Mouse (Mus musculus) ZHBTc4 (cell line): ENCODE data around the gene Eif2ak1.

Experiments
- DNase-seq: peaks from one replicate; pipeline ENCODE4 v3.0.0-alpha.2; 2011; ENCODE audit warnings: low read depth, low spot score

The Eif2ak1 gene

DNA sequence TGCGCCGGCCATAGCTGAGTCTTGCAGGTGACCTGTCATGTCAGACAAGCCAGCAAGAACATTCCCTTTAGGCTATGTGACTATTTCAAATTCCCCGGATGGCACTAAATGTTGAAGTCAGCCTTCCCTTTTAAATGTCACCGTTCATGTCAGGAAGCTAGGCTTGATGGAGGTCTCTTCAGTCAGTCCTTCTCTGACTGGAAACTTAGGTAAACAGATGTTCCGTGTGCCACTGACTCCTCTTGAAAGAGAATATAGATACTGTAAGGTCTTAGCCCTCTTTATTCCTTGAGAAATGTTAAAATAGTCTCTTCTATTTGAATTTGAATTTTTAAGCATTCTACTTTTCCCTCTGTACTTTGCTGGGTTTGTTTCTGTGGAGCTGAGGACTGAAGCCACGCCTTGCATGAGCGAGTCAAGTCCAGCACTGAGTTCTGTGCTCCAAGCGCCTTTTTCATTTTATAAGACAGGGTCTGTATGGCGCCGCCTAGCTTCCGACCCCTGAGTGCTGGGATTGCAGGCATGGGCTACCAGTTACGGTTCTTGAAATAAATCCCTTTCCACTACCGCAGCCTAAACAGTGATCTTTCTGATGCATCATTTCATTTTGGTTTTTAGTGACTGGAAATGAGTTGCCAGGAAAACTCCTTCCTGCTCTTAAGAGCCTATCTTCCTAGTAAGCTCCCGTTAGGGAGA, 80.2 kb downstream of the Eif2ak1 start, which contains the start of gene Ankrd61:
Gene Ankrd61 (minus strand): TSS at position 51 of the 696 bp plus-strand sequence.
- peak; percentile 38 for DNase-seq

DNA sequence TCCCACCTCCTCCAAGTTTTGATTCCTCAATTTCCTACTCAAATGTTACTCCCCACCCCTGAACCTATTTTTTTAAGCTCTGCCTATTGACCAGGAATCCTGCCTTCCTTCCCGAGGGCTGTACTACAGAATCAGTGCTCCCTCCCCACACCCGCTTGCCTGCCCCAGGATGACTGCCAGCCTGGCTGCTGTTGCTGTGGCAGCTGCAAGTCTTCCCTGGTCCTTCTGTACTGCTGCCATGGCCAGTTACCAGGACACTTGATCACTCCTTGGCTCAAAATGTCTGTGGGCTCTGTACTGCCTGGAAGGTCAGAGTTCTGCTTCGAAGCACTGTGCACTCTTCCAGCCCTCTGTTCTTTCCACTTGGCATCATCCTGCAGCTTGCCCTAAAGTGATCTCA, 84.5 kb downstream of the Eif2ak1 start:
- no peak for DNase-seq

DNA sequence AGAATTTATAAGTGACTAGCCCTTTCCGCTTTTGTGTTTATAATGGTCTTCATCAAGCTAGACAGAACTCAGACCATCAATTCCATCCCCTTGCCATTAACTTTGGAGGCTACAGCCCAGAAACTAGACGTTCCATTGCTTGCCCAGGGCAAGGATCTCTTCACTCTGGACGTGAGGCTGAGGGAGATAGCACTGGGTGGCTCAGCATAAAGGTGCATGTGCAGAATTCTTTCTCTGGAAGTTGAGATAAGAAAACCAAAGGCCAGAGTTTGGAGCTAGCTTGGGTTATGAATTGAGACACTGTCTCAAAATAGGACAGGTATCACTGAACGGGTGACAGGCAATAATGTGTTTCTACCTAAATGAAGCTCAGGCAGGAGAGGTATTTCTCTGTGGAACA, 86.2 kb downstream of the Eif2ak1 start:
- no peak for DNase-seq

DNA sequence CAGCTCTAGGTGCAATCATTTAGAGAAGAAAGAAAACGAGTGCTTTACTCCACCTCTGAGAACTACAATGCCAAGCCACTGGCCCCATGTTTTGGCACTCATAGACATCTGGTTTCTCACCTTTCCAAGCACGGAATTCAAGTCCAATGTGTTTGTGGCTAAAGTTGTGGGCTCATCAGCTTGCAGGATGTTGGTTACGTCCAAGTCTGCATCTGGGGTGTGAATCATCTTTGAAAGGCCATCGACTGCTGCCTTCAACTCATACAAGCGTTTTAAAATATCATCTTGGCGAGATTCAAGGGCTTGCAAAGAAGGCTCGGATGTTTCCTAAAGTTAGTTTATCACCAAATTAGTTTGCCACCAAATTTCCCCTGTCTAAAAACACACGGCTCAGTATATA, 88.8 kb downstream of the Eif2ak1 start:
- DNase-seq: no peak

DNA sequence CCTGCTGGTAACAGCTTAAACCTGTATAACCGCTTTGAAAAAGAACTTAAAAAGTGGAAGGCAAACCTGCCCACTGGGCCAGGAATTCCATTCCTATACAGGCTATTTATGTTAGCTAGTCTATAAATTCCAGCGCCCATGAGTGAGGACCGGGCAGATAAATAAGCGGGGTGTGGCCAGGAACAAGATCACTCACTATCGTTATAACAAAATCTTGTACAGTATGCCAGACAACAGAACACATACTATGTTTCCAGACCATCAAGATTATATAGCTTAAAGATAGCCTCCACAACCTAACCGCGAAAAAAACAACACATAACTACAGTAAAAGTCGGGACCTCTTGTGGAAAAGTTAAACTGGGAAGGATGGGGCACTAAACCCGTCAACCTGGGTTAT, 91.3 kb downstream of the Eif2ak1 start:
- no peak for DNase-seq

DNA sequence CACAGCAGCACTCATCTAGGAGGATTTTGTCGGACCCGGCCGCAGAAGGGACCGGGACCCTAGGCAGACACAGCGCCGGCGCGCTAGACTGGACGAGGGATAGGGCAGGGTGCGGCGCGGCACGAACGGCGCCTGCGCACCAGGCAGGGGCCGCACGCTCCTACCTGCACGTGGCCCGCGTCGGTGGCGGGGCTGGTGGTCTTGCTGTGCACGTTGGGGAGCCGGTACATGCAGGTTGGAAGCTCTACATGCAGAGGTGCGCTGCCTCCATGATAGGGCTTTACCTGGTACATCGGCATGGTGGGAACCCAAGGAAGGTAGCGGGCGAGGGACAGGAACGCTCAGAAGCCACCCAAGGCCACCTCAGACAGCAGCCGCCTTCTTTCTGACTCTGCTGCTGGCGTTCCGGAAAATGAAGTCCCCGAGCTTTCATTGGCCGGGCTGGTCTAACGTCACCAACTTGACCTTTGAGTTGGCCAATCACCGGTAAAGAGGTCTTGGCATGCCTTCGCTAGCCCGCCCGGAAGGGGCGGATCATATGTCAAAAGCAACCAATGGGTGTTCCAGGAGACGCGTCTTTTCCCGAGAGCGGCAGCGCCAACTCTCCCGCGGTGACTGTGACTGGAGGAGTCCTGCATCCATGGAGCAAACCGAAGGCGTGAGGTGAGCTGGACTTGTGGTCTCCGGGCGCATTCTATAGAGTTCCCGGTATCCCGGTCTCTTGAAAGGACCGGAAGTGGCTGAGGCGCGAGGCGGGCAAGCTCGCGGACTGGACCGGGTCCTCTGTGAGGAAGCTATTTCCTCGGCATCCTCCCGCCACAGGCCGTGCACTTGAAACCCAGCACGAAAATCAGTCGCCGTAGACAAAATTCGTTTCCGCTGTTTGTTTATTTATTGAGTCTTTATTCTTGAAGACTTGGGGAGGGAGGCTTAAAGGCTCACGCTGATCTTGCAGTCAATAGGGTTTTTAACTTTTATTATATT, 92.1 kb downstream of the Eif2ak1 start, which contains the start of the genes Aimp2 and Pms2:
Gene Aimp2 (minus strand): TSS at position 431 of the 984 bp plus-strand sequence.
Gene Pms2 (plus strand): TSS at position 548 of the 984 bp plus-strand sequence.
- peak; percentile 99 for DNase-seq

DNA sequence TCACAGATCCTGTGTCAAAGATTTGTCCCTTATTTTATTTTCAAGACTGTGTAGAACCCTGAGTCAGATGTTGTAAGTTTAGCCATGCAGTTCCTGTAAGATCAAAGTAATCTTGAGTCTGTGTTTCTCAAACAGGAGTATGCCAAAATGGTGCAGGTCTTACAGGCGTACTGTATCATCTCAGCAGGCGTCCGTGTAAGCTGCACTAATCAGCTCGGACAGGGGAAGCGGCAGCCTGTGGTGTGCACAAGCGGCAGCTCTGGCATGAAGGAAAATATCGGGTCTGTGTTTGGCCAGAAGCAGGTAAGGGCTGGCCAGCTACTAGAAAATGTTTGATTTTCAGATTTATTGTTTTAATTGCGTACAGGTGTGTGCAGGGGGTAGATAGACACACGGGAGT, 98.6 kb downstream of the Eif2ak1 start:
- DNase-seq: no peak

DNA sequence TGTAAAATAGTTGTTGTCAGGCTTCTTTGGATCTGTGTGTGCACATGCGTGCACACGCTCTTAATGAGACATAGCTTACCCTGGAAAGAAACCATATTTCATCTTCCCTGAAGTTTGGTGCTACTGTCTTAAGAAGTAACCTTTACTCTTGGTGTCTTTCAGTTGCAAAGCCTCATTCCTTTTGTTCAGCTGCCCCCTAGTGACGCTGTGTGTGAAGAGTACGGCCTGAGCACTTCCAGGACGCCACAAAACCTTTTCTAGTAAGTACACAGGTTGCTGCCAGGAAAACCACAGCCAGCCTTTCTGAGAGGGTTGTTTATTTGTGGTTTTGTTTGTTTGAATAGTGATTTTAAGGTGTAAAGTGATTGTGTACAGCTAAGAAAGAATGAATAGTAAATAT, 99.8 kb downstream of the Eif2ak1 start:
- peak; percentile 73 for DNase-seq

DNA sequence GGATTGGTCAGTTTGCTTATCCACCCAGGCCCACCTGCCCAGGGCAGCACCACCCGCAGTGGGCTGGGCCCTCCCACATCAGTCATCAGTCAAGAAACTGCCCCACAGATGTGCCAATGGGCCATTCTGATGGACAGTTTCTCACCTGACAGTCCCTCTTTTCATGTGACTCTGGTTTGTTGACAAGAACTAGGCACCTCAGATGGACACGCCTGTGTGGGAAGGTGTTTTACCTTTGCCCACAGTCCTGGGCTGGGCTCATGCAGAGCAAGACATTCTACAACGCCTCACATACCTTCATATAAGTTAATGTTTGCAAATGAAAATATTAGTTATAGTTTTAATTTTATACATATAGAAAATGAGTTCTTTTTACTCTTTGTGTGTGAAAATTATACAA, 100.5 kb downstream of the Eif2ak1 start:
- no peak for DNase-seq

DNA sequence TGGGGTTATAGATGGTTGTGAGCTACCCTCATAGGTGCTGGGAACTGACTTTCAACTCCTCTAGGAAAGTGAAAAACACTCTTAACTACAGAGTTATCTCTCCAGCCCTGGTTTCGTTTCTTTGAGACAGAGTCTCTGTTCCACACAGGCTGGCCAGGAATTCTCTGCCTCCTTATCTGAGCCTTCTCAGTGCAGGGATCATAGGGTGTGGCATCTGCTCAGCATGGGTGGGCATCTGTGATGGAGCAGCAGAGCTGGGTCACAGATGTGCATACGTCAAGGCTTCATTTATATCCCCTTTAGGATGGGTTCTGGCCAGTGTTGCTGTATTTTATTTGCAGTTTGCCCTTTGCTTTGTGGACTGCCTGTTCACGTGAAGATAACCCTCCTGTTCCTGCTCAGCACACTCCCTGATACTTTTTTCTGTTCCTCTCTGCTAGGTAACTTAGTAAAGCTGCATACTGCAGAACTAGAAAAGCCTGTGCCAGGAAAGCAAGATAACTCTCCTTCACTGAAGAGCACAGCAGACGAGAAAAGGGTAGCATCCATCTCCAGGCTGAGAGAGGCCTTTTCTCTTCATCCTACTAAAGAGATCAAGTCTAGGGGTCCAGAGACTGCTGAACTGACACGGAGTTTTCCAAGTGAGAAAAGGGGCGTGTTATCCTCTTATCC, 107.3 kb downstream of the Eif2ak1 start:
- no peak for DNase-seq

DNA sequence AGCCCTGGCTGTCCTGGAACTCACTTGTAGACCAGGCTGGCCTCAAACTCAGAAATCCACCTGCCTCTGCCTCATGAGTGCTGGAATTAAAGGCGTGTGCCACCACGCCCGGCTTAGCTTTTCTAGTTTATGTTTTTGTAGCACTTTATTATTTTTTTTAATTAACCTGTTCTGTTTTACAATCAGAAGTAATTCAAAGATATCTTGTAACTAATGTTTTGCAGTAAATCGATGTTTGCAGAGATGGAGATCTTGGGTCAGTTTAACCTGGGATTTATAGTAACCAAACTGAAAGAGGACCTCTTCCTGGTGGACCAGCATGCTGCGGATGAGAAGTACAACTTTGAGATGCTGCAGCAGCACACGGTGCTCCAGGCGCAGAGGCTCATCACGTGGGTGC, 110.3 kb downstream of the Eif2ak1 start, which contains the start of gene Gm42421:
Gene Gm42421 (plus strand): TSS at position 301 of the 400 bp plus-strand sequence.
- no peak for DNase-seq

DNA sequence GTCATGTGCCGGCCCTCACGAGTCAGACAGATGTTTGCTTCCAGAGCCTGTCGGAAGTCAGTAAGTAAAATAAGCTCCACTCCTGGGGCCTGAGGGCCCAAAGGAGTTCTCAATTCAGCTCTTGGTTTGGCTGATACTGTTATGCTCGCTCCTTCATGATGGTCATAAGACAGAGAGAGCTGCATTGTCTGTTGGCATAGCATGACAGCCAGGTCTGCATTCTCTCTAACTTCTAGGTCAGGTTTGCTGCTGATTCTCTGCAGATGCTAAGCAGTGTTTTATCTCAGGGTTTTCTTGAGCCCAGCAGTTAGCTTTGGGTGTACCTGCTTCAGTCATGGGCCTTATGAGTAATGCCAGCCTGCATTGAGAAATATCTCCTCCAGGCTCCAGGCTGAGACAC, 111.7 kb downstream of the Eif2ak1 start:
- DNase-seq: no peak

DNA sequence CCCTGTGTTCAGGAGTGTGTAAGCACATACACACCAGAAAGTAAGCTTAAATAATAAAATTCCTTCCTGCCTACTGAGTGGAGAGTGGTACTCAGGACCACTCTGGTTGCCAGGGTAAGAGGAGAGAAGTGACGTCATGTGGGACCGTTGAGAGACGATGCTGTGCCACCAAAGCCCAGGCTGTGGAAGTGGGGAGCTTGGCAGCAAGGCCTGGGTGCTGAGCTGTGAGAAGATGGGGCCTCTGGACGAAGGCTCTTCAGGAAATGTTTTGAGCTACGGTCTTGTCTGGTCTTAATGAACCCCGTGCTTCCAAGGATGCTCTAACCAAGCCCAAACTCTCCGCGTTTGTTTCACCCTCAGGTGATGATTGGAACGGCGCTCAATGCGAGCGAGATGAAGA, 113.1 kb downstream of the Eif2ak1 start:
- no peak for DNase-seq

DNA sequence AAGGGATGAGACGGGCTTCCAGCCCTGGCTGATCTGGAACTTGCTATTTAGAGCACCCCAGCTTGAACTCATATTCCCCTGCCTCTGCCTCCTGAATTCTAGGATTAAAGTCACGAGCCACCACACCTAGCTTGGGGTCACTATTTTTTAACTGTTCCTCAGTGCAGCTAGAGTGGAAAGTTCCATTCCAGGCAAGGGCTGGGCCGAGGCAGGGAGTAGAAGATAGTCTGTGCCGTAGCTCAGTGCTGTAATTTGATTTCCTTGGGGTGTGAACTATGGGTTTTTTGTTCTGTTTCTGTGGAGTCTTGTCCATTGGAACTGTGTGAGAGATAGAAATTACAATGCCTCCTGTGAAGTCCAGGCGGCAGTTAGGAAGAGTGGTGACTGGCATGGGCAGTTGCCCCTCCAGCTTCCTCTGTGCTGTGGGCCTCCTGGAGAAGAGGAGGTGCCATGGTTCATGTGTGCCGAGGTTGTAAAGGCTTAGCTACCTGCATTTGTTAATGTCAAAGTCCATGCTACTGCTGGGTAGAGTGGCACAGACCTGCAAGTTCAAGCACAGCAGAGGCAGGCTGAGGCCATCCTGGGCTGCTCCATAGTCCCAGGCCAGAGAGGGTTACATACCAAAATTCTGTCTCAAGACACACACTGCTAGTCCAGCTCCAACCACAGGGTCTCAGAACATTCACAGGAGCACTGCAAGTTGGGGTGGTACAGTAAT, 114.4 kb downstream of the Eif2ak1 start:
- DNase-seq: no peak

DNA sequence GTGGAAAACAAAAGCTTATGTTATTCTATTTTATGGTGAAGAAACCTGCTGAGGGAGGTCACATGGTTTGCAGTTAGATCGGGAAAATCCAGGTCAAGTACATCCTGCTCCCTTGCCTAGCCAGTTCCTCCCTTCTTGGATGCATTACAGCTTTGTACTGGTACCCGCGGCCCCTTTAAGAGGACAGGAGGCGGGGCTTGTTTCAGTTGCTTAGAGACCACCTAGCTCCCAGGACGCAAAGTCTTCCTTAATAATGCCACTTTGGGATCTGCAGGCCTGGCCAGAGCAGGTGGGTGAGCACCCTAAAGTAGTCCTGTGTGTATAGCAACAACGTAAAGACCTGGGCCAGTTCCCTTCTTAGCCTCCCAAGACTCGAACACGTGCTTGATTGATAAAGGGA, 115.2 kb downstream of the Eif2ak1 start, which contains the start of gene Rsph10b:
Gene Rsph10b (plus strand): TSS at position 205 of the 400 bp plus-strand sequence.
- peak; percentile 65 for DNase-seq

DNA sequence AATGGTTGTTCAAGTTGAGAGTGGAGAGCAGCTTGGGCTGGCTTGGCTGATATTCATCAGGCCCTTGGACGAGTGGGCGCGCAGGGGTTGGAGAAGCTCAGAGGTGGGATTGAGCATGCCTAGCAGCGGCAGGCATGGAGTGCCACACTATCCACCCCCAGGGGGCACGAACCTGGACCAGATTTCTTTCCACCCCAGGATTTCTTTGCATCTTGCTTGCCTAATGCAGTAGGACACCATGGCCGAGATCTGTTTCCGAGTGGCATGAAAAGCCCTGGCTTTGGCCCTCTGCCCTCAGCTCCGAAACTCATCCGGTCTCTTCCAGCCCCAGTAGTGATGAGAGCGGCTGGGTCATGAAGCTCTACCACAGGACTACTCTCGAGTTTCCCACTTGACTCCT, 115.8 kb downstream of the Eif2ak1 start:
- DNase-seq: no peak

DNA sequence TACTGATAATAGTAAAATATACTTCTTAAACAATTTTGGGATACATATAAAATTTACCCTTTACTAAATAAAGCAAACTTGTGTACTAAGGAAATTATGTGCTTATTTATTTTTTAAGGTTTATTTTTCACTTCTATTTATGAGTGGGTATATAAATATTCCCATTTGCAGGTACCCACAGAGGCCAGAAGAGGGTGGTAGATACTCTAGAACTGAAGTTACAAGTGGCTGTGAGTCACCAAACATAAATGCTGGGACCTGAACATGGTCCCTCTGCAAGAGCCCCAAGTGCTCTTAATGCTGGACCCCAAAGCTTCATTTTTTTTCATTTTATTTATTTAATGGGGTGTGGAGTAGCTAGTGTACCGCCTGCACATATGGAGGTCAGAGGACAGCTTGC, 116.3 kb downstream of the Eif2ak1 start:
- DNase-seq: peak; percentile 25

DNA sequence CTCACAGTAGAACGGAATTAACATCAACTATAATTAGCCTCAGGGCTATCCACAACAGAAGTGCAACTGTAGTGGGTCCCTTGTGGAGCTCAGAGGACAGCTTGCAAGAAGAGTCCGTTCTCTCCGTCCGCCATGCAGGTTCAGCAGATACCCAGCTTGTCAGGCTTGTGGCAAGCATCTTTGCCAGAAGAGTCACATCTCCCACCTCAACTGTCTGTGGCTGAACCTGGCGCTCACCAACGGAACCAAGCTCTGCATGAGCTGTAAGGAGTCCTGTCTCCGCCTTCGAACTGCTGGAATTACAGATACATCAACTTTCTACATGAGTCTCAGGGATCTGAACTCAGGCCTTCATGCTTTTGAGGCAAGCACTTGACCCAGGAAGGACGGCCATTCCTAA, 118.6 kb downstream of the Eif2ak1 start:
- no peak for DNase-seq

DNA sequence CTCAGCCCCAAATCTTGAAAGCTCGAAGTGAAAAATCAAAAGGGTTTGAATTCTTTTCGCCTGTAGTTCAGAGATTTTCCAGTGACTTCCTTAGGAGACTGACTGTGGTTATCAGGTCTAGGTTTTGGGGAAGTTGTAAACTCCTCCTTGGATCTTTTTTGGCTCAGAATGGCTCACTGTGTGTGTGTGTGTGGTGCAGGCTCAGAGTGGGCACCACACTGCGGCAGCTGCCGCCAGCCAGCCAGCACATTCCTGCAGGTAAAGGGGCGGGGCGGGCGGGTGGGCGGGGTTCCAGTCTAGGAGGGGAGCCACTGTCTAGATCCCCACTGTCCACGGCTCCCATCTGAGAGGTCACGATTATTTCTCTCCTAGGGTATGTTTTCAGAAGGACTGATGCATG, 124.0 kb downstream of the Eif2ak1 start:
- DNase-seq: peak; percentile 15

DNA sequence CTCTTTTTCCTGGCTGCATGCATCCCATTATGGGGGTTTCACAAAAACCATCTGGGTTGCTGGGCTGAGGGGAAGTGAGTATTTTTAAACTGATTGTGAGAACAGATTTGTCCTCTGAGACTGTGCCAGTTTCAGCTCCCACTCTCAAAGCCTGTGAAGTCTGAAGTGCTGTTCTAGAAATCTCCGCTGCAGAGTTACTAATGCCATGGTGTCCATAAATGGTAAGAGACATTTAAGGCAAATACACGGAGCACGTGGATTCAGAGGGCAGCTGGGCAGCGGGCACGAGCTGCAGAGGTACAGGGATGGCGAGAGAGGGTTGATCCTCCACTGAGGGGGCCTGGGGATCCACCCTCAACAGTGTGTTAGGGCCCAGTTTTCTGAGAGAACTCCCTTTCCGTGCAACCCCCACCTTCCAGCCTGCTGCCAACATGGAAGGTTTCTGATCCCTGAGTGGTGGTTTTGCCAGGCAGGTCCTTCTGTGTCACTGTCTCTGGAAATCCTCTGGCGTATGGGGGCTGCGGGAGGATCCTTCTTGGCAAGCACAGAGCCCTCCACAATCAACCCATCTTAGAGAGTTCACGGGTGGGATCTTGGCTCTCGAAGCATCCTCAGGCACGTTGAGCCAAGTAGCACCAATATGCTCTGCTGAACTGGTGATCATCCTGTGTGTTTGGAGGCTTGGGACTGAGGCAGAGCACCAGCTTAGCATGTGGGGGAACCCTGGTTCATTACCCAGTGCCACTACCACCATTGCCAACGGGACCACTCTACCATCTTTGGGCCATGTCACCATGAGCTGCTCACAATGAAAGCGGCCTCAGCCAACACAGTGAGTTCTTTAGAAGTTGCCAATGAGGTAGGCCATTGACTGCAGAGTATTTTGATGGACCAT, 125.9 kb downstream of the Eif2ak1 start:
- DNase-seq: no peak
